Mouse (Mus musculus): ENCODE data around the gene Kcnj12. TPM values are rescaled to one million over a fixed set of nuclear protein-coding genes. Genes with fewer than 3 reads are reported as not detected.

Gene Kcnj12
- polyA plus RNA-seq, 1 experiment: 1.5 TPM

DNA sequence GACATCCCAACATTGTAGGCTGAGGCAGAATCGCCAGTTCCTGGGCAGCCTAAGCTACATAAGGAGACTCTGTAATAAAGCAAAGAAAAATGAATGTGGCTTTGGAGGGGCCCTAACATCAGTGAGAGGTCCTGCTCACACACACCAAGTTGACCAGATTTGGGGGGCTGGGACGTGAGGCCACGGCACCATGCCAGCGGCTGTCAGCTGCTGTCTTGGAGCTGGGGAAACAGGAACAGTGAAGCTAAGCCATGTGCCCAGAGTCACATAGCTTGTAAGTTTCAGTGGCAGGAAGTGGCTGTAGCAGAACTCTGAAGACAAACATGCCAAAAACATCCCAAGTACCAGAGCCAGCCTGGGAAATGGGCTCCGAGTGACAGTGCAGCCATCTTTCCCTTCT is 42.6 kb upstream of the Kcnj12 start:
- Histone ChIP-seq H3K36me3 (ENCODE audit: control insufficient read depth, insufficient read depth, low read length, poor library complexity, severe bottlenecking) (no peaks in the 10 kb centered on the region), H3K9ac (ENCODE audit: low read depth, poor library complexity, severe bottlenecking) (no peak overlapping the region), H3K27me3 (ENCODE audit: control insufficient read depth, insufficient read depth, low read length, poor library complexity, severe bottlenecking) (no peaks in the 10 kb centered on the region), H3K4me1 (ENCODE audit: control insufficient read depth, insufficient read depth, low read length) (peaks cover 7% of the 10 kb centered on the region), H3K27ac (ENCODE audit: insufficient read depth, low read length) (no peak overlapping the region), H3K9me3 (replicated peaks; ENCODE audit: control insufficient read depth, insufficient read depth, low read length, poor library complexity, severe bottlenecking) (no peaks in the 10 kb centered on the region), H3K4me3 (ENCODE audit: low read depth, low read length) (no peak overlapping the region)
- no peak for TF ChIP-seq CTCF (IDR thresholded peaks at IDR 0.05; ENCODE audit: low read depth, low read length)
- TF ChIP-seq POLR2A (IDR thresholded peaks at IDR 0.05; ENCODE audit: insufficient read depth, low read length): no peak
- TF ChIP-seq EP300 (IDR thresholded peaks at IDR 0.05; ENCODE audit: insufficient read depth, low read depth, low read length): no peak

DNA sequence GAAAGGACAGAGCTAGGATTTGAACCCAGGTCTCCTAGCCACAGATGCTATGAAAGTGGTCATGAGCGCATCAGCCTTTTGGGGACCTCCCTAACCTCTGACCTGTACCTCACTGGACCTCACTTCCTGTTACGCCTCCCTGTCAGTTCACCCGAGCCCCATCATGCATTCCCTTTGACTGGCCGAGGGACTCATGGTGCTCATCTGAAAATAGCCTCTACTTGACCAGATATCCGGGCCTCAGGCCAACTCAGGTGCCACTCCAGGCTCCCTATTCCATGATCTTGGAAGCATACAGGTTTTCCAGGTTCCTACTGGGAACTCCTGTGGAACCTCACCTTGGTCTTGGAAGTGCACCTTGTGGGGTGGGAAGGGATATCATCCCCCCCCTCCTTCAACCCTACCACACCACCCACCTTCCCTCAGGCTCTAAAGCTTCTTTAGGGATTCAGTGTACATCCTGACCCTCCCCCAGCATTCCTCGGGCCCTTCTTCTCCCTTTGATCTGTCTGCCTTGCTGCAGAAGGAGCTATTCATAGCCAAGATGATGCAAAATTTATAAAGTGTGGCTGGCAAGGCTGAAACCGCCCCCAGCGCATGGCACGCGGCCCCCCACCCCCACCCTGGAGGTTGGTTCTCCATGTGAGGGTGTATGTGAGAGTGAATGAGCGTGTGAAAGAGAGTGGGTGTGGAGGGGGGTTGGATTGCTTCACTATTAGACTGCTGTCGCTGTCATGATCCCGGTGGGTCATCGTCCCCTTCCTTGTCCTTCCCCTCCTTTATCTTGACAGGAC is 40.5 kb upstream of the Kcnj12 start:
- H3K36me3 ChIP-seq (ENCODE audit: control insufficient read depth, insufficient read depth, low read length, poor library complexity, severe bottlenecking): no peaks in the 10 kb centered on the region
- no peak overlapping the region for H3K4me3 ChIP-seq (ENCODE audit: low read depth, low read length)
- TF ChIP-seq POLR2A (IDR thresholded peaks at IDR 0.05; ENCODE audit: insufficient read depth, low read length) (no peak), CTCF (IDR thresholded peaks at IDR 0.05; ENCODE audit: low read depth, low read length) (no peak), EP300 (IDR thresholded peaks at IDR 0.05; ENCODE audit: insufficient read depth, low read depth, low read length) (no peak)

DNA sequence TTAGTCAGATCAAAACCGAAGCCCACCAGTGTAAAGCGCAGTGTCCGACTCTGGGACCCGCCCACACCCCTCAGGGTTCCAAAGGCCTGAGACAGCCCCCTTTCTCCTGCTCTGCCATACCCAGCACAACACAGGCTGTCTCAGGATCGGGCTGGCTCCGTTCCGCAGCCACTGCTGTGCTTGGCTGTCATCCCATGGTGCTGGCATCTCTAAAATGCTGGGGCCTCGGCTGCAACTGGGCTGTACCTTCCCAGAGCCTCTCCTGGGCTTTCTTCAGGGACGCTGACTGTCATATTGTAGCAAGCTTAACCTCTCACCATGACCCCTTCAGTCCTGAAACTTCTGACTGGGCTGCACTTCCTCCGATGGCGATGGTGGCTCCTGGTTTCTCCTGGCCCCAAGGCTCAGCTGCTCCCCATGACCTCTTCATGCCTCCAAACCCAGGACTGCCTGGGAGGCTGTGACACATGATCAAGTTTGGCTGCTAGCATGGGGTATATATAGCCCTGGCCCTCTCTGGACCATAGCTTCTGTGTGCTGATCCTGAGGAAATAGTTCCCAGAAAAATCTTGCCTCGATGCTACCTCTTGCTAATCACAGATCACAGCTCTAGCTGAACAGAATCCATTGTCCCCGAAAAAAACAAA is 37.3 kb upstream of the Kcnj12 start:
- Histone ChIP-seq H3K4me3 (ENCODE audit: low read depth, low read length) (no peak overlapping the region), H3K4me1 (ENCODE audit: control insufficient read depth, insufficient read depth, low read length) (no peaks in the 10 kb centered on the region), H3K9ac (ENCODE audit: low read depth, poor library complexity, severe bottlenecking) (no peak overlapping the region), H3K36me3 (ENCODE audit: control insufficient read depth, insufficient read depth, low read length, poor library complexity, severe bottlenecking) (no peaks in the 10 kb centered on the region), H3K9me3 (replicated peaks; ENCODE audit: control insufficient read depth, insufficient read depth, low read length, poor library complexity, severe bottlenecking) (no peaks in the 10 kb centered on the region), H3K27me3 (ENCODE audit: control insufficient read depth, insufficient read depth, low read length, poor library complexity, severe bottlenecking) (no peaks in the 10 kb centered on the region; the same call in 1 of the 2 replicates), H3K27ac (ENCODE audit: insufficient read depth, low read length) (no peak overlapping the region)
- TF ChIP-seq EP300 (IDR thresholded peaks at IDR 0.05; ENCODE audit: insufficient read depth, low read depth, low read length) (no peak), CTCF (IDR thresholded peaks at IDR 0.05; ENCODE audit: low read depth, low read length) (no peak), POLR2A (IDR thresholded peaks at IDR 0.05; ENCODE audit: insufficient read depth, low read length) (no peak)

More for the DNA sequence above, 40.5 kb upstream of the Kcnj12 start:
- no peak overlapping the region for H3K27ac ChIP-seq (ENCODE audit: insufficient read depth, low read length)
- peaks cover 5% of the 10 kb centered on the region for H3K4me1 ChIP-seq (ENCODE audit: control insufficient read depth, insufficient read depth, low read length)
- no peaks in the 10 kb centered on the region for H3K27me3 ChIP-seq (ENCODE audit: control insufficient read depth, insufficient read depth, low read length, poor library complexity, severe bottlenecking)
- H3K9me3 ChIP-seq (replicated peaks; ENCODE audit: control insufficient read depth, insufficient read depth, low read length, poor library complexity, severe bottlenecking): no peaks in the 10 kb centered on the region
- H3K9ac ChIP-seq (ENCODE audit: low read depth, poor library complexity, severe bottlenecking): no peak overlapping the region

DNA sequence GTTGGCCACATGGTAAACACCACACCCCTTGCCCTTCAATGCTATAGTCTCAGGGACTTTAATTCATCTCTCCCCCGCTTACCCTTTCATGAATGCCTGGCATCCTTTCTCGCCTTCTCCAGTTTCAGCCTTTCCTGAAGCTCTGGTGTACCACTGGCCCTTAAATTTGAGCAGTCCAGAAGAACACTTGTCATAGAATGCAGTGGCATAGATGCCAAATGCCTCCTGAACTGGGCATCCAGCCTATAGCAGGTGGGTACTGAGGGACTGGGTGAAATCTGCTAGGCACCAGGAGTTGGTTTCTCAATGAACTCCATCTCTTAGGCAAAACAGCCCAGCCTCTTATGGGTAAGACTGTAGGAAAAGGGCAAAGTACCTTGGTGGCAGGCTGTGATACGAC is 31.9 kb upstream of the Kcnj12 start:
- Histone ChIP-seq H3K4me3 (ENCODE audit: low read depth, low read length) (no peak overlapping the region), H3K9me3 (replicated peaks; ENCODE audit: control insufficient read depth, insufficient read depth, low read length, poor library complexity, severe bottlenecking) (no peaks in the 10 kb centered on the region), H3K36me3 (ENCODE audit: control insufficient read depth, insufficient read depth, low read length, poor library complexity, severe bottlenecking) (no peaks in the 10 kb centered on the region), H3K4me1 (ENCODE audit: control insufficient read depth, insufficient read depth, low read length) (no peaks in the 10 kb centered on the region), H3K27ac (ENCODE audit: insufficient read depth, low read length) (no peak overlapping the region), H3K9ac (ENCODE audit: low read depth, poor library complexity, severe bottlenecking) (no peak overlapping the region), H3K27me3 (ENCODE audit: control insufficient read depth, insufficient read depth, low read length, poor library complexity, severe bottlenecking) (no peaks in the 10 kb centered on the region; the same call in 1 of the 2 replicates)
- TF ChIP-seq POLR2A (IDR thresholded peaks at IDR 0.05; ENCODE audit: insufficient read depth, low read length) (no peak), EP300 (IDR thresholded peaks at IDR 0.05; ENCODE audit: insufficient read depth, low read depth, low read length) (no peak), CTCF (IDR thresholded peaks at IDR 0.05; ENCODE audit: low read depth, low read length) (no peak)

DNA sequence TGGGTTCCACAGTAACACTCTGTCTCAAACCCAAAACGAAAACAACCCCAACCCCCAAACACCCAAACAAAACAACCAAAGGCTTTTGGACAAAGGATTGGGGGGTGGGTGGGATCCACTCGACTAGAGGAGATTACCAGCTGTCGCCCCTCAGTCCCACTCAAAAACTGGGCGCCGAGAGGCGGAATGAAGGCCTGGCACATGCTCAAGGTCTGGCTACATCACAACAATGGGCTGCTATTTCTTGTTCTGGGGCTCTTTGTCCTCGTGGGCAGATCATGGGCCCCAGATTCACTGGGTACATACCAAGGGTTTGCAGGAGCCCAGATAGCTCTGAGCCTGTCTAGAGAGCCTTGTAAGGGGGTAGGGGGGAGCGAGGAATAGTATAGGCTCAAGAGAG is 19.6 kb upstream of the Kcnj12 start:
- no peak overlapping the region for H3K4me3 ChIP-seq (ENCODE audit: low read depth, low read length)
- H3K27ac ChIP-seq (ENCODE audit: insufficient read depth, low read length): no peak overlapping the region
- no peak overlapping the region for H3K9ac ChIP-seq (ENCODE audit: low read depth, poor library complexity, severe bottlenecking)
- TF ChIP-seq CTCF (IDR thresholded peaks at IDR 0.05; ENCODE audit: low read depth, low read length) (no peak), POLR2A (IDR thresholded peaks at IDR 0.05; ENCODE audit: insufficient read depth, low read length) (no peak), EP300 (IDR thresholded peaks at IDR 0.05; ENCODE audit: insufficient read depth, low read depth, low read length) (no peak)
- no peaks in the 10 kb centered on the region for H3K9me3 ChIP-seq (replicated peaks; ENCODE audit: control insufficient read depth, insufficient read depth, low read length, poor library complexity, severe bottlenecking)
- H3K27me3 ChIP-seq (ENCODE audit: control insufficient read depth, insufficient read depth, low read length, poor library complexity, severe bottlenecking): no peaks in the 10 kb centered on the region
- no peaks in the 10 kb centered on the region for H3K36me3 ChIP-seq (ENCODE audit: control insufficient read depth, insufficient read depth, low read length, poor library complexity, severe bottlenecking)
- peaks cover 8% of the 10 kb centered on the region for H3K4me1 ChIP-seq (ENCODE audit: control insufficient read depth, insufficient read depth, low read length)

DNA sequence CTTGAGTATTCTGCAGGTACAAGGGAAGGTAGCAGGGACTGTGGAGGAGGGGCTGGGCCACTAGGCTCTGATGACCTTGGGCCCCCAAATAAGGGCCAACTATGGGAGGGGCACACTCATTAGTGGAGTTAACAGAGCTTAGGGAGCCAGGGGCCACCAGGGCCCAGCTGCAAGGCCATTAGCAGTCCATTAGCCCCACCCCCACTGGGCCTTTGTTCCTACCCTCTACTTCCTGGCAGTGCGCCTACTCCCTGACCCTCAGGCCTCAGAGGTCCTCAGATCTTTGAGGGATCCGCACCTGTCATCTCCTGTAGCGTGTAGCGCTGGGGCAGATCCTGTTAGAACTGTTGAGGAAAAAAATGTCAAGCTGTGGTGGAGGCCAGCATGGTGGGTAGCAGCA is 18.3 kb upstream of the Kcnj12 start:
- H3K9ac ChIP-seq (ENCODE audit: low read depth, poor library complexity, severe bottlenecking): no peak overlapping the region
- no peaks in the 10 kb centered on the region for H3K36me3 ChIP-seq (ENCODE audit: control insufficient read depth, insufficient read depth, low read length, poor library complexity, severe bottlenecking)
- peak overlapping the region; percentile 38; the same call in 1 of the 2 replicates for H3K27ac ChIP-seq (ENCODE audit: insufficient read depth, low read length)
- TF ChIP-seq CTCF (IDR thresholded peaks at IDR 0.05; ENCODE audit: low read depth, low read length) (no peak), EP300 (IDR thresholded peaks at IDR 0.05; ENCODE audit: insufficient read depth, low read depth, low read length) (peak; percentile 94), POLR2A (IDR thresholded peaks at IDR 0.05; ENCODE audit: insufficient read depth, low read length) (no peak)
- no peaks in the 10 kb centered on the region for H3K9me3 ChIP-seq (replicated peaks; ENCODE audit: control insufficient read depth, insufficient read depth, low read length, poor library complexity, severe bottlenecking)
- no peak overlapping the region for H3K4me3 ChIP-seq (ENCODE audit: low read depth, low read length)
- peaks cover 8% of the 10 kb centered on the region for H3K4me1 ChIP-seq (ENCODE audit: control insufficient read depth, insufficient read depth, low read length)
- H3K27me3 ChIP-seq (ENCODE audit: control insufficient read depth, insufficient read depth, low read length, poor library complexity, severe bottlenecking): no peaks in the 10 kb centered on the region

Data from ES-Bruce4 (cell line).